Mouse (Mus musculus): ENCODE results near the gene Wnt2. TPM values are rescaled to one million over a fixed set of nuclear protein-coding genes. Genes with fewer than 3 reads are reported as not detected.

Wnt2 gene
- polyA plus RNA-seq, 1 experiment from 2014 or later = 1.7 TPM

GRCm38 (mm10) chr6:18024133-18024794 is 6.1 kb downstream of the Wnt2 start:
- no peak overlapping the region for H3K4me3 ChIP-seq (replicated peaks)
- H3K27ac ChIP-seq = no peak overlapping the region
- H3K36me3 ChIP-seq = no peaks in the 10 kb centered on the region
- no peak overlapping the region for H3K9ac ChIP-seq
- WGBS (ENCODE audit: insufficient replicate concordance) = 70% methylated on average over 8 of the region's 8 CpGs
- no peaks in the 10 kb centered on the region for H3K9me3 ChIP-seq (replicated peaks)
- DNase-seq (no peak), ATAC-seq (ENCODE audit: low read depth) (no peak)
- peaks cover 19% of the 10 kb centered on the region for H3K27me3 ChIP-seq
- no peaks in the 10 kb centered on the region for H3K4me1 ChIP-seq (replicated peaks)
- no peak overlapping the region for H3K4me2 ChIP-seq

GRCm38 (mm10) chr6:18013346-18013745 is 17.0 kb downstream of the Wnt2 start:
- no peaks in the 10 kb centered on the region for H3K27me3 ChIP-seq
- H3K36me3 ChIP-seq = no peaks in the 10 kb centered on the region
- DNase-seq (no peak), ATAC-seq (ENCODE audit: low read depth) (no peak)
- H3K27ac ChIP-seq = no peak overlapping the region
- H3K4me2 ChIP-seq = no peak overlapping the region
- no peaks in the 10 kb centered on the region for H3K9me3 ChIP-seq (replicated peaks)
- H3K9ac ChIP-seq = no peak overlapping the region
- no peak overlapping the region for H3K4me3 ChIP-seq (replicated peaks)
- no peaks in the 10 kb centered on the region for H3K4me1 ChIP-seq (replicated peaks)
- 63% methylated on average over 7 of the region's 7 CpGs for WGBS (ENCODE audit: insufficient replicate concordance)

- Histone ChIP-seq H3K36me3 (no peaks in the 10 kb centered on the region), H3K27me3 (no peaks in the 10 kb centered on the region), H3K4me2 (no peak overlapping the region), H3K4me1 (replicated peaks) (no peaks in the 10 kb centered on the region), H3K9me3 (replicated peaks) (no peaks in the 10 kb centered on the region), H3K9ac (no peak overlapping the region), H3K27ac (no peak overlapping the region), H3K4me3 (replicated peaks) (no peak overlapping the region)
- 60% methylated on average over 3 of the region's 3 CpGs for WGBS (ENCODE audit: insufficient replicate concordance)
- no peak for ATAC-seq (ENCODE audit: low read depth)
- DNase-seq = no peak
Observed at GRCm38 (mm10) chr6:18007356-18007755, 23.0 kb downstream of the Wnt2 start.

DNA sequence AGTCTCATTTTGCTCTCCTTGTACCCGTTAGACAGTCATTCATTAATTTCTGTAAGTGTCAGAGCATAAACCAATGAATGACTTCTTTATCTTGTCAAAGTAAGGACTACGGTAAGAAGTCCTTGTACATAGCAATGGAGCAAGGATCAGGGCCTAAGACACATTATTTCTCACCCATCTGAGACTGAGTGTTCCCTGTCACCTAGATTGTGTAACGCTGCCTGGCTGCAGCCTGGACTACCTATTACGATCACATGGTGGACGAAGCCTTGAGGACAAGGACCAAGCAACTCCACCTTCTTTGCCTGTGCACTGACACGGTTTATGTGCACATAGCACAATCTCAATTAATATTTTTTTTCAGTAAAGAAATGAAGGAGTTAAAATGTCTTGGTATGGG is 28.3 kb downstream of the Wnt2 start:
- no peak overlapping the region for H3K27ac ChIP-seq
- no peaks in the 10 kb centered on the region for H3K27me3 ChIP-seq
- no peak overlapping the region for H3K4me2 ChIP-seq
- no peak overlapping the region for H3K4me3 ChIP-seq (replicated peaks)
- no peak overlapping the region for H3K9ac ChIP-seq
- H3K9me3 ChIP-seq (replicated peaks) = no peaks in the 10 kb centered on the region
- WGBS (ENCODE audit: insufficient replicate concordance) = 65% methylated on average over 6 of the region's 6 CpGs
- no peaks in the 10 kb centered on the region for H3K36me3 ChIP-seq
- ATAC-seq (ENCODE audit: low read depth) = no peak
- no peaks in the 10 kb centered on the region for H3K4me1 ChIP-seq (replicated peaks)
- no peak for DNase-seq

GRCm38 (mm10) chr6:17998497-17998896 is 31.9 kb downstream of the Wnt2 start:
- Histone ChIP-seq H3K27ac (no peak overlapping the region), H3K36me3 (no peaks in the 10 kb centered on the region), H3K9me3 (replicated peaks) (no peaks in the 10 kb centered on the region), H3K4me2 (no peak overlapping the region), H3K4me3 (replicated peaks) (no peak overlapping the region), H3K9ac (no peak overlapping the region), H3K27me3 (no peaks in the 10 kb centered on the region), H3K4me1 (replicated peaks) (no peaks in the 10 kb centered on the region)
- DNase-seq (no peak), ATAC-seq (ENCODE audit: low read depth) (no peak)
- 59% methylated on average over 4 of the region's 4 CpGs for WGBS (ENCODE audit: insufficient replicate concordance)

DNA sequence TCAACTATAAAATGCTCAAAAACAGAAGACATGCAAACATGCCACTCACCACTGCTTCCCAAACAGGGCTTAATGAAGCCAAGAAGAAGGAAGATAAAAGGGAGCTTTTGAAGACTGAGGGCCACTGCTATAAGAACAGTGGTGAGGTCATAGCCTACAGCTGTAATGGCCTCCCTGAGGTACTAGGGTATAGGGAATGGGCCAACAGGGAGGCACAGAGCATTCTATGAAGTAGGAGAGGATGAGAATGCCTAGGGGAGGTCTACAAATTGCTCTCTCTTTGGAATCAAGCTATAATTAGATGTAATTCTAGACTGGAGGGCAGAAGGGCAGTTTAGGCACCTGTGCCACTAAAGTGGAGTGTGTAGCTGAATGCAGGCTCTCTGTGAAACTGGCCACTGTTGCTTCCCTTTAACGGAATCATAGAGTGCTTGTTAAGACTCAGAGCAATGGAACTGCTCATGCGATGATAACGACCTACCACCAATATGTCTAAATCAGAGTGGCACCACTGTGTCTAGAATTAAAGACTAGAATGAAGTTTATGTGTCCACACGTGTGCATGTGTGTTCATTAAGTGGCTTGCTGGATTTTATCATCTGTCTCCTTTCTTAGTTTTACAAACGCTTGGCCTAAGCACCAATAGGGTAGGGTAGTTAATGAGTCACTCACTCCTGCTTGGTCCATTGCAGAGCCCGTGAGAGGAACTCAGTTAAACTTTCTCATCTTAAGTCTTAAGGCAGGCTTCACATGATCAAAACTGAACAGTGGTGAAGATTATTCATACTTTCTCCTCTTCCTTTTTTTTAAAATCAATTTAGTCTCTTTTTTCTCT is 35.2 kb downstream of the Wnt2 start:
- no peaks in the 10 kb centered on the region for H3K4me1 ChIP-seq (replicated peaks)
- no peak for DNase-seq
- WGBS (ENCODE audit: insufficient replicate concordance) = 62% methylated on average over 6 of the region's 6 CpGs

GRCm38 (mm10) chr6:17991625-17992024 is 38.8 kb downstream of the Wnt2 start:
- 40% methylated on average over 7 of the region's 7 CpGs for WGBS (ENCODE audit: insufficient replicate concordance)
- no peaks in the 10 kb centered on the region for H3K4me1 ChIP-seq (replicated peaks)
- no peaks in the 10 kb centered on the region for H3K36me3 ChIP-seq

More for the DNA sequence above, 35.2 kb downstream of the Wnt2 start:
- no peaks in the 10 kb centered on the region for H3K9me3 ChIP-seq (replicated peaks)
- no peak overlapping the region for H3K9ac ChIP-seq
- ATAC-seq (ENCODE audit: low read depth) = no peak
- H3K4me3 ChIP-seq (replicated peaks) = no peak overlapping the region
- H3K27ac ChIP-seq = no peak overlapping the region
- no peak overlapping the region for H3K4me2 ChIP-seq
- no peaks in the 10 kb centered on the region for H3K27me3 ChIP-seq
- H3K36me3 ChIP-seq = no peaks in the 10 kb centered on the region

DNA sequence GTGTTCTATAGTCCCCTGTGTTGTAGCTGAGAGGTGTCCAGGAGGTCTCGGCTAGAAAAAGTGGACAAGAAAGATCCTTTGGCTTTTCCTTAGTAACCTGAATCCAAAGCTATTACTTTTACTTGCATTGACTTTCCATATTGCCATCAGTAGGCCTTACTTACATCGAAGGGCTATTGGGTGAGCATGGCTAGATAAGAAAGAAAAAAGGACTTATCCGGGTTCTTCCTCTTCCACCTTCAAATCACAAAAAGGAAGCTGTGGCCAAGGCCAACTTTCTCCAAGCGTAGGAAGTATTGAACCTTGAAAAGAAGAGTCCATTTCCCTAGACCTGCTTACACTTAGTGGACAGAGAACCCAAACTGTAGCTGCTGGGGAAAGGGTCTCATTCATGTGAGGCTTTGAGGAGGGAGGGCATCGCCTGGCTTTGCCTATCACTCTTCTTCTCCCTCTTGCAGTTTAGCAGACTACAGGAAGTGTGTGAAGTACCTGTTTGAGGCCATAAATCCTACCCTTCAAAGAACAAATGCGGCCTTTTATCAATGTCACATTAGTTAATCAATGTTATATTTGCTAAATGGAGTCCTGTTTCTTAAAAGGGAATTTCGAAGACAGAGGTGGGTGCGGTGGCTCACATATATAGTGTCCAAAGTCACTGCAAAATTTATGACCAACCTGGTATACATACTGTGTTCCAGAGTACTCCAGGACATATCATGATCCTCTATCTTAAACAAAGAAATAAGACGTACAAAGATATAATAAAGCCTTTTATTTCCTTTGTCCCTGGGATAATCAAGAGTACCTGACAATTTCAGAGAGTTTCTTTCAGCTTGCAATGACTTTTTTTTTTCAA is 40.0 kb downstream of the Wnt2 start:
- Histone ChIP-seq H3K27ac (no peak overlapping the region), H3K4me2 (no peak overlapping the region)
- no peak for ATAC-seq (ENCODE audit: low read depth)

More at GRCm38 (mm10) chr6:17991625-17992024, 38.8 kb downstream of the Wnt2 start:
- DNase-seq (no peak), ATAC-seq (ENCODE audit: low read depth) (no peak)
- Histone ChIP-seq H3K27ac (no peak overlapping the region), H3K9ac (no peak overlapping the region), H3K27me3 (no peaks in the 10 kb centered on the region), H3K9me3 (replicated peaks) (no peaks in the 10 kb centered on the region), H3K4me2 (no peak overlapping the region), H3K4me3 (replicated peaks) (no peak overlapping the region)

GRCm38 (mm10) chr6:17979361-17979760 is 51.0 kb downstream of the Wnt2 start:
- 39% methylated on average over 1 of the region's 1 CpGs for WGBS (ENCODE audit: insufficient replicate concordance)
- H3K27ac ChIP-seq = no peak overlapping the region
- H3K4me3 ChIP-seq (replicated peaks) = no peak overlapping the region
- no peaks in the 10 kb centered on the region for H3K9me3 ChIP-seq (replicated peaks)
- no peaks in the 10 kb centered on the region for H3K36me3 ChIP-seq
- DNase-seq (no peak), ATAC-seq (ENCODE audit: low read depth) (no peak)
- H3K27me3 ChIP-seq = no peaks in the 10 kb centered on the region
- H3K4me2 ChIP-seq = no peak overlapping the region
- no peak overlapping the region for H3K9ac ChIP-seq
- H3K4me1 ChIP-seq (replicated peaks) = no peaks in the 10 kb centered on the region

More for the DNA sequence above, 40.0 kb downstream of the Wnt2 start:
- Histone ChIP-seq H3K4me1 (replicated peaks) (no peaks in the 10 kb centered on the region), H3K4me3 (replicated peaks) (no peak overlapping the region), H3K9ac (no peak overlapping the region), H3K36me3 (no peaks in the 10 kb centered on the region), H3K9me3 (replicated peaks) (no peaks in the 10 kb centered on the region), H3K27me3 (no peaks in the 10 kb centered on the region)
- WGBS (ENCODE audit: insufficient replicate concordance) = 59% methylated on average over 9 of the region's 9 CpGs
- DNase-seq = no peak

DNA sequence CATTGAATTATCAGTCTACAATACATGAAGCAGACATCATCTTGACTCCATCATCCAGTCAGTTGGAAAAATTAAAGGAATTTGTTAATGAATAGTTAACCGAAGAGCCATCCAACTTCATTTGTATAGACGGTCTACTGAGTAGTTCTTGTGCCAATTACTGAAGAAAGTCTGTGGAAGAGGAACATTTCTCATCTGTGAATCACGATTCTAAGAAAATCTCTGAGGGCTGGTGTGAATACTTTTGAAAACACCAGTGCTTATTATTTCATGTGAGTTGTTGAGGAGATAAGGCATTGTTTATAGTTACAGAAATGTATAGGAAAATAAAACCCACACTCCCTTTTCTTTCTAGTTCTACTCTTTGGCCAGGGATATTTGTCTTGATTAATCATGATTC is 51.5 kb downstream of the Wnt2 start:
- 61% methylated on average over 3 of the region's 3 CpGs for WGBS (ENCODE audit: insufficient replicate concordance)
- H3K4me1 ChIP-seq (replicated peaks) = no peaks in the 10 kb centered on the region
- ATAC-seq (ENCODE audit: low read depth) = no peak

DNA sequence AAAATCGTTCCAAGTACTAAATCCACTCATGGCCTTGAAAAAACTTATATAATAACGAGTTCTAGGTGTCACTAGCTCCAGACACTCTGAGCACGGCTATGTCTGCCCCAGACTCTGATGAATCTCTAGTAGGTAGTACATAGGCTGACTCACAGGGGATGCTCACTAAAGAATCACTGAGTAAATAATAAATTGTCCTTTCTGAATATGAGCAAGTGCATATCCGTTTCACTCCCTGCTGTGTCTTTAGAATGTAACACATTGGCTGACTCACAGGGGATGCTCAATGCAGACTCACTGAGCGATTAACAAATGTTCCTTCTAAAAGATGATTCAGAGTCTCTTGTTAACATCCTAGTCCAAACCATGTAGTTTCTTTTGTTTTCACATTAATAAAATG is 52.1 kb downstream of the Wnt2 start:
- 64% methylated on average over 5 of the region's 5 CpGs for WGBS (ENCODE audit: insufficient replicate concordance)
- no peak overlapping the region for H3K27ac ChIP-seq
- no peak overlapping the region for H3K4me3 ChIP-seq (replicated peaks)
- H3K4me1 ChIP-seq (replicated peaks) = no peaks in the 10 kb centered on the region
- H3K36me3 ChIP-seq = no peaks in the 10 kb centered on the region
- no peaks in the 10 kb centered on the region for H3K9me3 ChIP-seq (replicated peaks)
- H3K9ac ChIP-seq = no peak overlapping the region
- no peak overlapping the region for H3K4me2 ChIP-seq
- H3K27me3 ChIP-seq = no peaks in the 10 kb centered on the region
- DNase-seq (no peak), ATAC-seq (ENCODE audit: low read depth) (no peak)

More for the DNA sequence above, 51.5 kb downstream of the Wnt2 start:
- Histone ChIP-seq H3K27me3 (no peaks in the 10 kb centered on the region), H3K9ac (no peak overlapping the region), H3K9me3 (replicated peaks) (no peaks in the 10 kb centered on the region), H3K4me3 (replicated peaks) (no peak overlapping the region), H3K36me3 (no peaks in the 10 kb centered on the region), H3K4me2 (no peak overlapping the region), H3K27ac (no peak overlapping the region)
- no peak for DNase-seq

Measured in liver, embryonic 13.5 days (tissue).